Mouse (Mus musculus): ENCODE measurements around the gene Rasl11a. TPM values are rescaled to one million over a fixed set of nuclear protein-coding genes. Genes with fewer than 3 reads are reported as not detected.
A peak's percentile ranks its signal among the peaks of the same experiment; 100 is the strongest.
"Not testable (repeated sequence)": the region's sequence is repeated elsewhere in the genome, so short reads cannot be mapped to it uniquely, and the experiment has no call there.

The Rasl11a gene
- polyA plus RNA-seq, 1 experiment from 2014 or later = 138 TPM

DNA sequence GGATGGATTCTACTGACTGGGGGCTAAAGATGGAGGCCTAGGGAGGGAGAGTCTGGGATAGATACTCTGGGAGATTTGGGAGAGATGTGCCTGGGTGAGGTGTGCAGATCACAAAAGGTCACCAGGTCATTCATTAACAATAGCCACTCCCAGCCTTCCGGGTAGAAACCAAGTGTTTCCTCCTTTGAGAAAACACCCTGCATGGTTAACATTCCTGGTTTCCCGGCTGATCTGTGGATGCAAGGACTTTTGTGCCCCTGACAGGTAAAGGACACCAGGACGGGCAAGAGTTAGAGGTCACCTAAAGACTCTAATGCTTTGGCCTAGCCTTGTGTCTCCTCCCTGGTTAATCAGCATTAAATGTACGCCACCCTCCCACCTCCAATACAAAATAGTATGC, 48.0 kb downstream of the Rasl11a start:
- no peak overlapping the region for H3K27ac ChIP-seq (ENCODE audit: low read length)
- H3K27me3 ChIP-seq (replicated peaks; ENCODE audit: insufficient read depth, low read length) = no peaks in the 10 kb centered on the region; the same call in 1 of the 2 replicates
- H3K9ac ChIP-seq (replicated peaks; ENCODE audit: low read depth) = no peak overlapping the region
- TF ChIP-seq CTCF (IDR thresholded peaks at IDR 0.05) (no peak), EP300 (IDR thresholded peaks at IDR 0.05) (no peak)
- ATAC-seq (no peak), DNase-seq (ENCODE audit: low spot score) (no peak)
- H3K4me1 ChIP-seq (ENCODE audit: insufficient read depth, low read depth, low read length) = no peaks in the 10 kb centered on the region
- WGBS = 72% methylated on average over 4 of the region's 4 CpGs
- no peak overlapping the region for H3K4me3 ChIP-seq (ENCODE audit: low read depth, low read length)
- H3K4me2 ChIP-seq (replicated peaks; ENCODE audit: low read depth, low read length) = no peak overlapping the region
- H3K9me3 ChIP-seq (ENCODE audit: low read length) = no peaks in the 10 kb centered on the region
- H3K36me3 ChIP-seq (ENCODE audit: insufficient read depth, low read length) = no peaks in the 10 kb centered on the region

DNA sequence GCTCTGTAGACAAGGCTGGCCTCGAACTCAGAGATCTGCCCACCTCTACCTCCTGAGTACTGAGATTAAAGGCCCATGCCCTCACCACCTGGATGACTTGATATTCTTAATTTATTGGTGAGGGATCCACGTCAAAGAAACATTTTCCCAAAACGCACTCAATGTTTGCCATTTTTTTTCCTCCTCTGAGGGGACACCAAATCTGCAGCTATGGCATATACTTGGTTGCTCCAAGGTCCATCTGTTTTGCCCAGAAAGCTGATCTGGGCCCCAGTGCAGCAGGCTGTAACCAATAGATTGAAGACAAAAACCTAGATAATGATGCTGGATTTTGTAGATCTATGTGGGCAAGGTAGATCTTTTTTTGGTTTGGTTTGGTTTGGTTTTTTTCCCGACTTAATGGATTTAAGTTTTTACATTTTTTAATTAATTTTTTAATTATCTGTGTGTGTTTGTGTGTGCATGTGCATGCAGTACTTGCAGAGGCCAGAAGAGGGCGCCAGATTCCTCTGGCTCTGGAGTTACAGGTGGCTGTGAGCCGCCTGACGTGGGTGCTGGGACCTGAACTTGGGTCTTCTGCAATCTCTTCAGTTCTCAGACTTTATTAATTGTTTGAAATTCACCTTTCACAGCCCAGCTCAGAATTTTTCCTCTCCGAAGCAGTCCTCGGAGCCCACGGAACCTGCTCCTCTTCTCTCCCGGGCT, 48.8 kb downstream of the Rasl11a start:
- Histone ChIP-seq H3K36me3 (ENCODE audit: insufficient read depth, low read length) (no peaks in the 10 kb centered on the region), H3K9ac (replicated peaks; ENCODE audit: low read depth) (no peak overlapping the region), H3K27ac (ENCODE audit: low read length) (no peak overlapping the region), H3K27me3 (replicated peaks; ENCODE audit: insufficient read depth, low read length) (no peaks in the 10 kb centered on the region; the same call in 1 of the 2 replicates), H3K9me3 (ENCODE audit: low read length) (no peaks in the 10 kb centered on the region), H3K4me2 (replicated peaks; ENCODE audit: low read depth, low read length) (no peak overlapping the region), H3K4me1 (ENCODE audit: insufficient read depth, low read depth, low read length) (no peaks in the 10 kb centered on the region), H3K4me3 (ENCODE audit: low read depth, low read length) (no peak overlapping the region)
- no peak for ATAC-seq
- WGBS = 83% methylated on average over 11 of the region's 11 CpGs
- TF ChIP-seq EP300 (IDR thresholded peaks at IDR 0.05) = no peak
- peak; percentile 53 for TF ChIP-seq CTCF (IDR thresholded peaks at IDR 0.05)
- DNase-seq (ENCODE audit: low spot score) = no peak

DNA sequence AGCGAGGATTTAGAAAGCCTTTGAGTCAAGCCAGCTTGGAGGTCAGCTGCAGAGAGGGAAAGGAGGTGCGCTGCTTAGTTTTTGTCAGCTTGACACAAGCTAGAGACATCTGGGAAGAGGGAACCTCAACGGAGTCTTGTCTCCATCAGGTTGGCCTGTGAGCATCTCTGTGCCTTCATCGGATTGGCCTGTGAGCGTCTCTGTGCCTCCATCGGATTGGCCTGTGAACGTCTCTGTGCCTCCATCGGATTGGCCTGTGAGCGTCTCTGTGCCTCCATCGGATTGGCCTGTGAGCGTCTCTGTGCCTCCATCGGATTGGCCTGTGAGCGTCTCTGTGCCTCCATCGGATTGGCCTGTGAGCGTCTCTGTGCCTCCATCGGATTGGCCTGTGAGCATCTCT, 50.8 kb downstream of the Rasl11a start:
- not testable (repeated sequence) for H3K4me2 ChIP-seq (replicated peaks; ENCODE audit: low read depth, low read length); H3K36me3 ChIP-seq (ENCODE audit: insufficient read depth, low read length); H3K27ac ChIP-seq (ENCODE audit: low read length); H3K9me3 ChIP-seq (ENCODE audit: low read length); H3K9ac ChIP-seq (replicated peaks; ENCODE audit: low read depth); ATAC-seq; H3K27me3 ChIP-seq (replicated peaks; ENCODE audit: insufficient read depth, low read length); H3K4me3 ChIP-seq (ENCODE audit: low read depth, low read length); DNase-seq (ENCODE audit: low spot score); H3K4me1 ChIP-seq (ENCODE audit: insufficient read depth, low read depth, low read length)
- 92% methylated on average over 11 of the region's 16 CpGs for WGBS

DNA sequence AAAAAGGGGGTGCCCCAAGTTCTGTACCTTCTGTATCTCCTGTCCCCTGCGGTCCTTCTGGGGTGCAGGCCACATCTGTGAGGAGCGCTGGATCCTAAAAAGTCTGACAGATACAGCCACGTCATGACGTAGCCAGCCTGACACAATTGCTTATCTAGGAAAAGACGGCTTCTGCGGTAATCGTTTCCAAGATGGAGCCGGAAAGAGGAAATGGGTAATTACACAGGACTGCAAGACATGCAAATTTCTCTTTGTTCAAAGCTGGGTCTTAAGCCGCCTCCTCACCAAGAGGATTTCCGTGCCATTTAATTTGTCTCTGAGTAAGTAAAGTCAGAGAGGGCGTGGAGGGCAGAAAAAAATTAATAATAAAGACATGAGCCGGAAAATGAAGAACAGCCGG, 52.1 kb downstream of the Rasl11a start:
- no peak overlapping the region for H3K4me2 ChIP-seq (replicated peaks; ENCODE audit: low read depth, low read length)
- peak; percentile 59 for ATAC-seq
- H3K9me3 ChIP-seq (ENCODE audit: low read length) = no peaks in the 10 kb centered on the region
- H3K9ac ChIP-seq (replicated peaks; ENCODE audit: low read depth) = no peak overlapping the region
- H3K4me1 ChIP-seq (ENCODE audit: insufficient read depth, low read depth, low read length) = no peaks in the 10 kb centered on the region
- DNase-seq (ENCODE audit: low spot score) = peak; percentile 44
- H3K4me3 ChIP-seq (ENCODE audit: low read depth, low read length) = no peak overlapping the region
- no peaks in the 10 kb centered on the region for H3K36me3 ChIP-seq (ENCODE audit: insufficient read depth, low read length)
- TF ChIP-seq EP300 (IDR thresholded peaks at IDR 0.05) (peak; percentile 64), CTCF (IDR thresholded peaks at IDR 0.05) (no peak)
- no peak overlapping the region for H3K27ac ChIP-seq (ENCODE audit: low read length)
- no peaks in the 10 kb centered on the region; the same call in 1 of the 2 replicates for H3K27me3 ChIP-seq (replicated peaks; ENCODE audit: insufficient read depth, low read length)
- 50% methylated on average over 13 of the region's 13 CpGs for WGBS

Other genes starting within 250 kb of the Rasl11a start
- 14.5 and 15.4 TPM in 2 replicates for gene Usp12, start 50.1 kb upstream of the Rasl11a start, polyA plus RNA-seq (2015; fragmentation: Nextera tagmentation; extraction: Ambion mirVana)
- 474 and 489 TPM in 2 replicates for gene Rpl21, start 12.2 kb upstream of the Rasl11a start, polyA plus RNA-seq (2015; fragmentation: Nextera tagmentation; extraction: Ambion mirVana)
- 60.3 and 63.8 TPM in 2 replicates for gene Gtf3a, start 103.6 kb downstream of the Rasl11a start, polyA plus RNA-seq (2015; fragmentation: Nextera tagmentation; extraction: Ambion mirVana)
- gene Mtif3, start 118.7 kb downstream of the Rasl11a start, polyA plus RNA-seq (2015; fragmentation: Nextera tagmentation; extraction: Ambion mirVana) = 18.5 and 19.2 TPM in 2 replicates
- 12.4 and 14.5 TPM in 2 replicates for gene Lnx2, start 231.5 kb downstream of the Rasl11a start, polyA plus RNA-seq (2015; fragmentation: Nextera tagmentation; extraction: Ambion mirVana)
- gene Polr1d, start 232.0 kb downstream of the Rasl11a start, polyA plus RNA-seq (2015; fragmentation: Nextera tagmentation; extraction: Ambion mirVana) = 106 and 107 TPM in 2 replicates

Data from lung, postnatal 0 days (tissue).